Mouse (Mus musculus) urinary bladder, postnatal 36 days (tissue): ENCODE measurements around the gene Crtc3.

Experiments used
- DNase-seq, 2 experiments: peaks; one replicate each; pipeline ENCODE4 v3.0.0; 2022; ENCODE audit warnings: low spot score in 2 of 2, mixed read lengths in 1 of 2

Gene Crtc3

GRCm38 (mm10) chr7:80688556-80689220 is at the start of gene Crtc3:
TSS of gene Crtc3 (minus strand) at chr7:80688877.
- peak; percentile 57 to 76 for DNase-seq

- no peak for DNase-seq
Measured at GRCm38 (mm10) chr7:80736199-80736598, 47.5 kb upstream of the Crtc3 start.

GRCm38 (mm10) chr7:80732986-80733385 is 44.3 kb upstream of the Crtc3 start:
- DNase-seq: no peak

- DNase-seq: peak; percentile 61 to 73
Measured at GRCm38 (mm10) chr7:80729662-80730061, 41.0 kb upstream of the Crtc3 start.

- DNase-seq: no peak
Measured at GRCm38 (mm10) chr7:80721041-80721440, 32.4 kb upstream of the Crtc3 start.

- no peak for DNase-seq
Measured at GRCm38 (mm10) chr7:80719582-80719981, 30.9 kb upstream of the Crtc3 start.

GRCm38 (mm10) chr7:80719038-80719437 is 30.4 kb upstream of the Crtc3 start:
- no peak for DNase-seq

- DNase-seq: no peak
Measured at GRCm38 (mm10) chr7:80718471-80718870, 29.8 kb upstream of the Crtc3 start.

GRCm38 (mm10) chr7:80716758-80717157 is 28.1 kb upstream of the Crtc3 start:
- DNase-seq: no peak

GRCm38 (mm10) chr7:80715306-80715705 is 26.6 kb upstream of the Crtc3 start:
- peak; percentile 5 to 15 for DNase-seq

GRCm38 (mm10) chr7:80711496-80711895 is 22.8 kb upstream of the Crtc3 start:
- DNase-seq: no peak

- DNase-seq: no peak
Measured at GRCm38 (mm10) chr7:80710333-80710732, 21.7 kb upstream of the Crtc3 start.

GRCm38 (mm10) chr7:80704066-80704465 is 15.4 kb upstream of the Crtc3 start:
- DNase-seq: no peak

GRCm38 (mm10) chr7:80702510-80702909 is 13.8 kb upstream of the Crtc3 start:
- DNase-seq: no peak

- DNase-seq: no peak
Measured at GRCm38 (mm10) chr7:80699709-80700108, 11.0 kb upstream of the Crtc3 start.

- DNase-seq: no peak
Measured at GRCm38 (mm10) chr7:80698940-80699339, 10.3 kb upstream of the Crtc3 start.

- no peak for DNase-seq
Measured at GRCm38 (mm10) chr7:80697859-80698258, 9.2 kb upstream of the Crtc3 start.

GRCm38 (mm10) chr7:80696903-80697302 is 8.2 kb upstream of the Crtc3 start:
- DNase-seq: no peak

- DNase-seq: no peak
Measured at GRCm38 (mm10) chr7:80696334-80696733, 7.7 kb upstream of the Crtc3 start.

GRCm38 (mm10) chr7:80692472-80692871 is 3.8 kb upstream of the Crtc3 start:
- DNase-seq: no peak

- no peak for DNase-seq
Measured at GRCm38 (mm10) chr7:80691131-80691530, 2.5 kb upstream of the Crtc3 start.

GRCm38 (mm10) chr7:80689221-80689591 is 529 bp upstream of the Crtc3 start:
- peak in 1 of 2 experiments; percentile 20 for DNase-seq

- peak; percentile 52 to 54 for DNase-seq
Measured at GRCm38 (mm10) chr7:80687721-80688555, 739 bp downstream of the Crtc3 start.
